Mouse (Mus musculus) c-Kit-positive CD71-negative TER-119-negative erythroid progenitor cells, embryonic 14.5 days (primary cell): ENCODE measurements around the gene Cpsf4l.

Source experiments
- DNase-seq: peaks from one replicate; pipeline ENCODE4 v3.0.0-alpha.2; 2013; ENCODE audit warnings: low read depth

The Cpsf4l gene

GRCm38 (mm10) chr11:113735151-113735550 is 25.3 kb upstream of the Cpsf4l start:
- no peak for DNase-seq

GRCm38 (mm10) chr11:113733631-113734364 is 24.0 kb upstream of the Cpsf4l start:
- no peak for DNase-seq

- no peak for DNase-seq
These were observed 22.3 kb upstream of the Cpsf4l start for GRCm38 (mm10) chr11:113731945-113732612.

- DNase-seq, result no peak
These were observed 21.1 kb upstream of the Cpsf4l start for GRCm38 (mm10) chr11:113730879-113731278.

- DNase-seq, result no peak
These were observed 20.1 kb upstream of the Cpsf4l start for GRCm38 (mm10) chr11:113729917-113730316.

- DNase-seq, result no peak
These were observed 19.4 kb upstream of the Cpsf4l start for GRCm38 (mm10) chr11:113729239-113729638.

- DNase-seq, result no peak
These were observed 18.2 kb upstream of the Cpsf4l start for GRCm38 (mm10) chr11:113727992-113728391.

GRCm38 (mm10) chr11:113726994-113727888 is 17.4 kb upstream of the Cpsf4l start:
- no peak for DNase-seq

- DNase-seq, result no peak
These were observed 15.6 kb upstream of the Cpsf4l start for GRCm38 (mm10) chr11:113725235-113726048.

GRCm38 (mm10) chr11:113722405-113723090 is 12.7 kb upstream of the Cpsf4l start:
- DNase-seq, result no peak

- no peak for DNase-seq
These were observed 8.1 kb upstream of the Cpsf4l start for GRCm38 (mm10) chr11:113717767-113718424.

GRCm38 (mm10) chr11:113716132-113716531 is 6.3 kb upstream of the Cpsf4l start:
- DNase-seq, result no peak

- no peak for DNase-seq
These were observed 5.4 kb upstream of the Cpsf4l start for GRCm38 (mm10) chr11:113715078-113715674.

GRCm38 (mm10) chr11:113711061-113711460 is 1.2 kb upstream of the Cpsf4l start:
- DNase-seq, result no peak

GRCm38 (mm10) chr11:113710257-113710777 is 500 bp upstream of the Cpsf4l start:
- DNase-seq, result no peak

- DNase-seq, result no peak
These were observed 545 bp downstream of the Cpsf4l start for GRCm38 (mm10) chr11:113709272-113709671.

GRCm38 (mm10) chr11:113708629-113709213 is 1.1 kb downstream of the Cpsf4l start:
- no peak for DNase-seq

- no peak for DNase-seq
These were observed 3.7 kb downstream of the Cpsf4l start for GRCm38 (mm10) chr11:113705966-113706652.

- DNase-seq, result no peak
These were observed 6.1 kb downstream of the Cpsf4l start for GRCm38 (mm10) chr11:113703758-113704157.
